Mouse (Mus musculus) CH12.LX (cell line): ENCODE data around the gene Taf1c. TPM values are rescaled to one million over a fixed set of nuclear protein-coding genes. Genes with fewer than 3 reads are reported as not detected.

ENCODE experiments used
- DNase-seq: peaks from one replicate; pipeline ENCODE4 v3.0.0-alpha.2; 2013; ENCODE audit errors: extremely low read depth
- H3K27ac ChIP-seq: 2 replicates; pipeline ENCODE4 v1.5.1; 2012; ENCODE audit warnings: low read depth, mild to moderate bottlenecking, control low read depth, moderate library complexity; ENCODE audit not compliant: insufficient read depth
- H3K27me3 ChIP-seq: replicated peaks from 2 replicates; pipeline ENCODE3; 2012; ENCODE audit warnings: inconsistent platforms
- H3K36me3 ChIP-seq, 2 experiments: replicated peaks in 1 of 2; 2 replicates each; pipeline versions ENCODE3 to v1.6.1; 2012; ENCODE audit warnings: inconsistent platforms in 1 of 2, low read length in 1 of 2, mild to moderate bottlenecking in 1 of 2, mixed read lengths in 1 of 2, moderate library complexity in 1 of 2; ENCODE audit not compliant: control insufficient read depth in 1 of 2, insufficient read depth in 1 of 2
- H3K4me1 ChIP-seq, 2 experiments: 2 replicates each; pipeline ENCODE4 v1.6.1; 2012; ENCODE audit warnings: inconsistent platforms in 1 of 2, moderate library complexity in 1 of 2; ENCODE audit not compliant: insufficient read depth in 2 of 2, control insufficient read depth in 1 of 2
- H3K4me2 ChIP-seq: 2 replicates; pipeline ENCODE4 v1.6.1; 2012; ENCODE audit warnings: low read depth, mild to moderate bottlenecking, control low read depth; ENCODE audit not compliant: poor library complexity, insufficient read depth, severe bottlenecking
- H3K4me3 ChIP-seq, 3 experiments: fragments of 150-350 bp in 1 of 3; sonication (generic) in 1 of 3; replicated peaks in 1 of 3; 2 replicates each; pipeline versions ENCODE3 to v1.5.1; 2011 to 2012; ENCODE audit warnings: low read depth in 2 of 3, low read length in 2 of 3, mild to moderate bottlenecking in 2 of 3, moderate library complexity in 2 of 3, control low read depth in 1 of 3, improper control_type of control experiment in 1 of 3, inconsistent platforms in 1 of 3, mixed read lengths in 1 of 3; ENCODE audit not compliant: poor library complexity in 1 of 3
- H3K79me2 ChIP-seq: replicated peaks from 2 replicates; pipeline ENCODE4 v1.6.1; 2012; ENCODE audit warnings: mild to moderate bottlenecking, moderate library complexity; ENCODE audit not compliant: control insufficient read depth, poor library complexity, insufficient read depth, severe bottlenecking; ENCODE audit errors: extremely low read depth
- H3K9ac ChIP-seq: 2 replicates; pipeline ENCODE4 v1.6.1; 2012; ENCODE audit warnings: low read depth, mild to moderate bottlenecking, control low read depth, moderate library complexity; ENCODE audit not compliant: insufficient read depth
- H3K9me3 ChIP-seq: replicated peaks from 2 replicates; pipeline ENCODE3; 2012; ENCODE audit warnings: low read length, inconsistent platforms, mixed read lengths
- BHLHE40 ChIP-seq: IDR thresholded peaks from 2 replicates; pipeline ENCODE4 v1.6.1; 2011; ENCODE audit warnings: mild to moderate bottlenecking, low read depth, low read length, improper control_type of control experiment
- CHD2 ChIP-seq: IDR thresholded peaks from 2 replicates; pipeline ENCODE4 v1.6.1; 2011; ENCODE audit warnings: low read length, improper control_type of control experiment
- ELF1 ChIP-seq: IDR thresholded peaks from 2 replicates; pipeline ENCODE4 v1.6.1; 2014; ENCODE audit warnings: low read depth, mild to moderate bottlenecking, inconsistent platforms, low read length, improper control_type of control experiment
- ETS1 ChIP-seq: conservative IDR thresholded peaks from 2 replicates; pipeline ENCODE4 v1.6.1; 2012; ENCODE audit warnings: low read depth, mild to moderate bottlenecking, inconsistent platforms, low read length, improper control_type of control experiment, moderate library complexity
- GABPA ChIP-seq: IDR thresholded peaks from 2 replicates; pipeline ENCODE4 v1.6.1; 2012; ENCODE audit warnings: low read depth, low read length, improper control_type of control experiment, inconsistent platforms; ENCODE audit not compliant: insufficient replicate concordance
- HCFC1 ChIP-seq: IDR thresholded peaks from 2 replicates; pipeline ENCODE4 v1.6.1; 2012; ENCODE audit warnings: low read depth, mild to moderate bottlenecking, inconsistent platforms, low read length, improper control_type of control experiment
- IRF4 ChIP-seq: IDR thresholded peaks from 2 replicates; pipeline ENCODE4 v1.6.1; 2014; ENCODE audit warnings: low read depth, mild to moderate bottlenecking, inconsistent platforms, low read length, improper control_type of control experiment
- JUN ChIP-seq: IDR thresholded peaks from 2 replicates; pipeline ENCODE4 v1.6.1; 2011; ENCODE audit warnings: low read depth, mild to moderate bottlenecking, low read length, improper control_type of control experiment, moderate library complexity; ENCODE audit not compliant: insufficient read depth
- JUND ChIP-seq: conservative IDR thresholded peaks from 2 replicates; pipeline ENCODE4 v1.6.1; 2011; ENCODE audit warnings: low read depth, low read length, improper control_type of control experiment
- KAT2A ChIP-seq: IDR thresholded peaks from 2 replicates; pipeline ENCODE4 v1.6.1; 2012; ENCODE audit warnings: low read length, improper control_type of control experiment, inconsistent platforms; ENCODE audit not compliant: insufficient replicate concordance
- MAFK ChIP-seq: IDR thresholded peaks from 2 replicates; pipeline ENCODE4 v1.6.1; 2011; ENCODE audit warnings: low read length, improper control_type of control experiment; ENCODE audit not compliant: insufficient replicate concordance
- MAX ChIP-seq: IDR thresholded peaks from 2 replicates; pipeline ENCODE4 v1.6.1; 2011; ENCODE audit warnings: low read length, improper control_type of control experiment
- MAZ ChIP-seq: IDR thresholded peaks from 2 replicates; pipeline ENCODE4 v1.6.1; 2012; ENCODE audit warnings: low read depth, mild to moderate bottlenecking, inconsistent platforms, low read length, improper control_type of control experiment, moderate library complexity
- MXI1 ChIP-seq: IDR thresholded peaks from 2 replicates; pipeline ENCODE4 v1.6.1; 2011; ENCODE audit warnings: mild to moderate bottlenecking, low read depth, low read length, improper control_type of control experiment
- PAX5 ChIP-seq: IDR thresholded peaks from 2 replicates; pipeline ENCODE4 v1.6.1; 2012; ENCODE audit warnings: low read length, inconsistent platforms, mixed read lengths
- POLR2A ChIP-seq: IDR thresholded peaks from 2 replicates; pipeline ENCODE4 v1.6.1; 2011; ENCODE audit warnings: low read depth, mild to moderate bottlenecking, improper control_type of control experiment, low read length
- SIN3A ChIP-seq: IDR thresholded peaks from 2 replicates; pipeline ENCODE4 v1.6.1; 2012; ENCODE audit warnings: low read length, improper control_type of control experiment, inconsistent platforms
- SMC3 ChIP-seq: IDR thresholded peaks from 2 replicates; pipeline ENCODE4 v1.6.1; 2011; ENCODE audit warnings: low read depth, low read length, improper control_type of control experiment
- TBP ChIP-seq: conservative IDR thresholded peaks from 2 replicates; pipeline ENCODE4 v1.6.1; 2011; ENCODE audit warnings: low read depth, low read length, improper control_type of control experiment
- TCF12 ChIP-seq: IDR thresholded peaks from 2 replicates; pipeline ENCODE4 v1.6.1; 2014; ENCODE audit warnings: low read depth, mild to moderate bottlenecking, inconsistent platforms, low read length, improper control_type of control experiment
- UBTF ChIP-seq: IDR thresholded peaks from 2 replicates; pipeline ENCODE4 v1.6.1; 2012; ENCODE audit warnings: low read depth, mild to moderate bottlenecking, inconsistent platforms, low read length, improper control_type of control experiment, moderate library complexity
- ZKSCAN1 ChIP-seq: IDR thresholded peaks from 2 replicates; pipeline ENCODE4 v1.6.1; 2012; ENCODE audit warnings: low read depth, inconsistent platforms, low read length, improper control_type of control experiment, borderline replicate concordance
- dilution Hi-C: fragments of 300-500 bp; cut with MboI; formaldehyde crosslinking; loops from 2 replicates; pipeline ENCODE4 v1.14.3; 2020; ENCODE audit warnings: low sequenced_read_pairs; ENCODE audit not compliant: extremely low pct_unique_long_range_greater_than_20kb, extremely low pct_ligation_motif_present
- in situ Hi-C: fragments of 300-500 bp; cut with MboI; formaldehyde crosslinking; loops from 3 replicates; pipeline ENCODE4 v1.14.3; 2019; ENCODE audit warnings: low sequenced_read_pairs, low pct_ligation_motif_present, low pct_unique_long_range_greater_than_20kb, mixed read lengths
- polyA plus RNA-seq: library from polyadenylated mRNA; unstranded; fragments of >175 nt; gene quantifications from 2 replicates; pipeline ENCODE4 v1.2.1, GENCODE M21; 2012; ENCODE audit warnings: low read depth; ENCODE audit not compliant: insufficient read length
- total RNA-seq, 2 experiments: library from RNA; depleted of rRNA; stranded (reverse); fragments of 300-350 nt in 1 of 2; fragments of >200 nt in 1 of 2; gene quantifications; 2 replicates each; pipeline ENCODE4 v1.2.3; 2012 to 2014

The Taf1c gene
- total and polyA plus RNA-seq, 3 experiments, result 11.0 to 14.9 (median 12.1) TPM

GRCm38 (mm10) chr8:119618887-119619286, 13.9 kb upstream of the Taf1c start:
- no peak overlapping the region for H3K4me3 ChIP-seq
- H3K27ac ChIP-seq, result no peak overlapping the region
- in situ Hi-C loops, result loop anchor here (5.0 kb wide), 1 partner anchor 182 kb away; no protein-coding TSS in a partner anchor
- DNase-seq, result no peak
- peaks cover 88% of the 10 kb centered on the region for H3K27me3 ChIP-seq
- no peaks in the 10 kb centered on the region for H3K79me2 ChIP-seq
- no peak for TF ChIP-seq ETS1
- no peak for TF ChIP-seq BHLHE40
- TF ChIP-seq HCFC1, result no peak
- TF ChIP-seq JUN, result no peak
- no peak for TF ChIP-seq GABPA
- no peak for TF ChIP-seq MAX
- no peak for TF ChIP-seq ZKSCAN1
- no peak for TF ChIP-seq ELF1
- no peak for TF ChIP-seq MAFK
- no peak for TF ChIP-seq CHD2
- TF ChIP-seq POLR2A, result no peak
- TF ChIP-seq TBP, result no peak
- TF ChIP-seq UBTF, result no peak
- no peak for TF ChIP-seq MAZ
- no peak for TF ChIP-seq KAT2A
- no peak for TF ChIP-seq IRF4
- no peak for TF ChIP-seq SMC3
- TF ChIP-seq JUND, result no peak
- no peak for TF ChIP-seq TCF12
- H3K9ac ChIP-seq, result no peak overlapping the region
- H3K4me1 ChIP-seq, result peaks cover 13 to 15% of the 10 kb centered on the region in 2 experiments
- dilution Hi-C loops, result no loop called here
- H3K9me3 ChIP-seq, result no peaks in the 10 kb centered on the region
- H3K36me3 ChIP-seq, result no peaks in the 10 kb centered on the region
- H3K4me2 ChIP-seq, result no peak overlapping the region

GRCm38 (mm10) chr8:119617586-119617985, 12.6 kb upstream of the Taf1c start:
- no peak for TF ChIP-seq MXI1
- no peak for TF ChIP-seq SIN3A
- no peak for TF ChIP-seq PAX5
- TF ChIP-seq TBP, result no peak
- no peaks in the 10 kb centered on the region for H3K79me2 ChIP-seq
- no peaks in the 10 kb centered on the region for H3K36me3 ChIP-seq
- H3K27ac ChIP-seq, result no peak overlapping the region
- peaks cover 82% of the 10 kb centered on the region for H3K27me3 ChIP-seq
- peaks cover 1% of the 10 kb centered on the region for H3K9me3 ChIP-seq
- peaks cover 13% of the 10 kb centered on the region in 2 experiments for H3K4me1 ChIP-seq
- DNase-seq, result no peak
- dilution Hi-C loops (no loop called here), in situ Hi-C loops (loop anchor here (5.0 kb wide), 1 partner anchor 180 kb away; no protein-coding TSS in a partner anchor)
- no peak overlapping the region for H3K9ac ChIP-seq
- H3K4me2 ChIP-seq, result no peak overlapping the region
- no peak overlapping the region for H3K4me3 ChIP-seq
